Mouse (Mus musculus): ENCODE data around the gene Ssr3. TPM values are rescaled to one million over a fixed set of nuclear protein-coding genes. Genes with fewer than 3 reads are reported as not detected.

Ssr3 gene
- polyA plus RNA-seq, 1 experiment from 2014 or later: 187 TPM

DNA sequence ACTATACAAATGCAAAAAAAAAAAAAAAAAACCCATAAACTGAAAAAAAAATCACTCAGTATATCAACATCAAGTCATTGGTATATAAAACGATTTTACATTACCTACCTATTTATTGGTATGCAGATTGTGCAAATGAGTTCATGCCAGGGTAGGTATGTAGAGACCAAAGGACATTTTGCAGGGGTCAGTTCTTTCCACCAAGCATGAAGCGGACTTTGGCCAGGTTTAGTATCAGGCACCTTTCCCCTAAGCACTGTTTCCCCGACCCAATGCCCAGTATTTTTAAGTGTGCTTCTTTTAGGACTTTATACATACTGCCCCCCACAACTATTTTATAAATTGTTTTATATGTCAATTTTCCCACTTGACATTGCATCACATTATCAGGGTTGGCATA, 27.3 kb upstream of the Ssr3 start:
- no peak for TF ChIP-seq CTCF (IDR thresholded peaks at IDR 0.05; ENCODE audit: low read depth)
- TF ChIP-seq EP300 (optimal IDR thresholded peaks at IDR 0.05): no peak
- H3K36me3 ChIP-seq (ENCODE audit: control insufficient read depth, insufficient read depth, low read length): no peaks in the 10 kb centered on the region
- H3K9ac ChIP-seq (ENCODE audit: low read length): no peak overlapping the region
- H3K9me3 ChIP-seq (ENCODE audit: control insufficient read depth, low read length): no peaks in the 10 kb centered on the region
- H3K27me3 ChIP-seq (ENCODE audit: control insufficient read depth, insufficient read depth, low read length): no peaks in the 10 kb centered on the region
- WGBS: 84% methylated on average over 3 of the region's 3 CpGs
- H3K4me2 ChIP-seq (replicated peaks; ENCODE audit: low read depth): no peak overlapping the region
- DNase-seq (ENCODE audit: low spot score) (no peak), ATAC-seq (ENCODE audit: low FRiP score, low TSS enrichment) (no peak)
- no peak overlapping the region for H3K4me3 ChIP-seq (ENCODE audit: low read depth, low read length)
- H3K27ac ChIP-seq (replicated peaks): no peak overlapping the region
- no peaks in the 10 kb centered on the region for H3K4me1 ChIP-seq (replicated peaks; ENCODE audit: control insufficient read depth, insufficient read depth)

DNA sequence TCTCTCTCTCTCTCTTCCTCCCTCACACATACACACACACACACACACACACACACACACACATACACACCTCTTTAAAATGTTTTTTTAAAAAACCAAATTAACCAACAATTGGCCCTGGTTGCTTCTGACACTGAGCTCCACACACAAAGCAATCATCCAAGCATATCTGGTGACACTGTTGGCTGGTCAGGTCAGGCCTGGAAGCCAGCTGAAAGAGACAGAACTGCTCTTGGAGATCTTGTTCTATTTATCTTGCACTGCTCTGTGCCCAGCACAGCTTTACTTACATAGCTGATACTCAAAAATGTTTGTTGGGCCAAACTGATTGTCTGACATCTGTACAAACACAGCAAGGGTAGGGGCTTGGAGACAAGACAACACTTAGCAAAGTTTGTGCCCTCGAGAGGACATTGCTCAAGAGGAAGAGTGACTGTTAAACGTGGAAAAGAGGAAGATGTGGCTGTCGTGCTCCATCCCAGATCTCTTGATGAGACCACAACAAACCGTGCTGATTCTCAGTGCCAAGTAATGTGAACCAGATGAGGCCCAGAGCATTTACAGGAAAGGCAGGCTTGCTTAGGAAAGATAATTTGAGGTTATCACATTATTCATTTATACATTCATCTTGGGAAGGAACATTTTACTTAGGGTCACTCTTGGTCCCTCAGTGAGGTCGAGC, 25.6 kb upstream of the Ssr3 start:
- Histone ChIP-seq H3K4me1 (replicated peaks; ENCODE audit: control insufficient read depth, insufficient read depth) (no peaks in the 10 kb centered on the region), H3K4me3 (ENCODE audit: low read depth, low read length) (no peak overlapping the region), H3K36me3 (ENCODE audit: control insufficient read depth, insufficient read depth, low read length) (no peaks in the 10 kb centered on the region), H3K27me3 (ENCODE audit: control insufficient read depth, insufficient read depth, low read length) (no peaks in the 10 kb centered on the region), H3K4me2 (replicated peaks; ENCODE audit: low read depth) (no peak overlapping the region), H3K27ac (replicated peaks) (no peak overlapping the region), H3K9me3 (ENCODE audit: control insufficient read depth, low read length) (no peaks in the 10 kb centered on the region), H3K9ac (ENCODE audit: low read length) (no peak overlapping the region)
- TF ChIP-seq EP300 (optimal IDR thresholded peaks at IDR 0.05): no peak
- TF ChIP-seq CTCF (IDR thresholded peaks at IDR 0.05; ENCODE audit: low read depth): no peak
- DNase-seq (ENCODE audit: low spot score) (no peak), ATAC-seq (ENCODE audit: low FRiP score, low TSS enrichment) (no peak)
- WGBS: 52% methylated on average over 5 of the region's 5 CpGs

DNA sequence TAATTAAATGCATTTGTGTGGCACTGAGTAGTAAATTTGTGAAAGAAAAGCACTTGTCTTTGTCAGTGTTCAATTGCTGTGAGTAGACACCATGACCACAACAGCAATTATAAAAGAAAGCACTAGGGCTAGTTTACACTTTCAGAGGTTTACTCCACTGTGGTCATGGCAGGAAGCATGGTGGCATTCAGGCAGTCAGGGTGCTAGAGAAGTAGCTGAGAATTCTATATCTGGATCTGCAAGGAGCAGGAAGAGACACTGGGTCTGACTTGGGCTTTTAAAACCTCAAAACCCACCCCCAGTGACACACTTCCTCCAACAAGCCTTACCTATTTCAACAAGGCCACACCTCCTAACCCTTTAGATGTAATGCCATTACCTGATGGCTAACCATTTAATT, 24.1 kb upstream of the Ssr3 start:
- Histone ChIP-seq H3K36me3 (ENCODE audit: control insufficient read depth, insufficient read depth, low read length) (no peaks in the 10 kb centered on the region), H3K27me3 (ENCODE audit: control insufficient read depth, insufficient read depth, low read length) (no peaks in the 10 kb centered on the region), H3K4me2 (replicated peaks; ENCODE audit: low read depth) (no peak overlapping the region), H3K4me1 (replicated peaks; ENCODE audit: control insufficient read depth, insufficient read depth) (no peaks in the 10 kb centered on the region), H3K27ac (replicated peaks) (no peak overlapping the region), H3K4me3 (ENCODE audit: low read depth, low read length) (no peak overlapping the region), H3K9me3 (ENCODE audit: control insufficient read depth, low read length) (no peaks in the 10 kb centered on the region), H3K9ac (ENCODE audit: low read length) (no peak overlapping the region)
- no peak for TF ChIP-seq CTCF (IDR thresholded peaks at IDR 0.05; ENCODE audit: low read depth)
- no peak for TF ChIP-seq EP300 (optimal IDR thresholded peaks at IDR 0.05)
- DNase-seq (ENCODE audit: low spot score): no peak
- ATAC-seq (ENCODE audit: low FRiP score, low TSS enrichment): no peak

DNA sequence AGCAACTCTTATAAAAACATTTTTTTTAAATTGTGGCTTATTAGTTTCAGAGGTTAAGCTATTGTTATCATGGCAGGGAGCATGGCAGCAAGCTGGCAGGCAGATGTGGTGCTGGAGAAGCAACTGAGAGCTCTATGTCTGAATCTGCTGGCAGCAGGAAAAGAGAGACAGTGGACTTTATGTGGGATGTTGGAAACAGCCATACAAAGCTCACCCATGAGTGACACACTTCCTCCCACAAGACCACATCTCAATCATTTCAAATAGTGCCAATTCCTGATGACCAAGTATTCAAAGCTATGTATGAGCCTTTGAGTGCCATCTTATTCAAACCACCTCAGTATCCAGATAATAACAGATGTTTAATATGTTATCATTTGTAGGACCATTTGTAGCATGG, 15.5 kb upstream of the Ssr3 start:
- no peak overlapping the region for H3K9ac ChIP-seq (ENCODE audit: low read length)
- H3K27ac ChIP-seq (replicated peaks): no peak overlapping the region
- TF ChIP-seq EP300 (optimal IDR thresholded peaks at IDR 0.05) (no peak), CTCF (IDR thresholded peaks at IDR 0.05; ENCODE audit: low read depth) (no peak)
- ATAC-seq (ENCODE audit: low FRiP score, low TSS enrichment): no peak
- no peaks in the 10 kb centered on the region for H3K4me1 ChIP-seq (replicated peaks; ENCODE audit: control insufficient read depth, insufficient read depth)
- H3K4me2 ChIP-seq (replicated peaks; ENCODE audit: low read depth): no peak overlapping the region
- no peak for DNase-seq (ENCODE audit: low spot score)
- H3K4me3 ChIP-seq (ENCODE audit: low read depth, low read length): no peak overlapping the region
- no peaks in the 10 kb centered on the region for H3K27me3 ChIP-seq (ENCODE audit: control insufficient read depth, insufficient read depth, low read length)
- no peaks in the 10 kb centered on the region for H3K36me3 ChIP-seq (ENCODE audit: control insufficient read depth, insufficient read depth, low read length)
- H3K9me3 ChIP-seq (ENCODE audit: control insufficient read depth, low read length): no peaks in the 10 kb centered on the region

DNA sequence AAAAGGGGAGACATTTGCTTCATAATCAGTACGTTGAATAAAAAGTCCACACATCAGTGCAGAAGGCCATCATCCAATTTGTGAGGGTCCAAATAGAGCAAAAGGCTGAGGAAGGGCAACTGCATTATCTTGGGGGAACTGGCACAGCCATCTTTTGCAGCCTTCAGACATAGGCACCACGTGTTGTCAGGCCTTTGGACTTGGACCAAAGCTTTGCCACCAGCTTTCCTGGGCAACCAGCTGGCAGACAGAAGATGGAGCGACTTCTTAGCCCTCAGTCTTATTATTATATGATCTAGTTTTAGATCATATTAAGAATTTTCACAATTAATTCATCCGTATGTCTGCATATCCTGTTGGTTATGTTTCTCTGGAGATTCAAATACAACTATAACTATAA, 13.4 kb upstream of the Ssr3 start:
- no peak overlapping the region for H3K4me3 ChIP-seq (ENCODE audit: low read depth, low read length)
- H3K4me1 ChIP-seq (replicated peaks; ENCODE audit: control insufficient read depth, insufficient read depth): no peaks in the 10 kb centered on the region
- WGBS: 73% methylated on average over 4 of the region's 4 CpGs
- TF ChIP-seq CTCF (IDR thresholded peaks at IDR 0.05; ENCODE audit: low read depth): no peak
- no peak for TF ChIP-seq EP300 (optimal IDR thresholded peaks at IDR 0.05)
- no peaks in the 10 kb centered on the region for H3K27me3 ChIP-seq (ENCODE audit: control insufficient read depth, insufficient read depth, low read length)
- H3K9me3 ChIP-seq (ENCODE audit: control insufficient read depth, low read length): no peaks in the 10 kb centered on the region
- H3K36me3 ChIP-seq (ENCODE audit: control insufficient read depth, insufficient read depth, low read length): no peaks in the 10 kb centered on the region
- no peak for DNase-seq (ENCODE audit: low spot score)
- no peak overlapping the region for H3K9ac ChIP-seq (ENCODE audit: low read length)
- no peak overlapping the region for H3K27ac ChIP-seq (replicated peaks)
- no peak for ATAC-seq (ENCODE audit: low FRiP score, low TSS enrichment)
- no peak overlapping the region for H3K4me2 ChIP-seq (replicated peaks; ENCODE audit: low read depth)

DNA sequence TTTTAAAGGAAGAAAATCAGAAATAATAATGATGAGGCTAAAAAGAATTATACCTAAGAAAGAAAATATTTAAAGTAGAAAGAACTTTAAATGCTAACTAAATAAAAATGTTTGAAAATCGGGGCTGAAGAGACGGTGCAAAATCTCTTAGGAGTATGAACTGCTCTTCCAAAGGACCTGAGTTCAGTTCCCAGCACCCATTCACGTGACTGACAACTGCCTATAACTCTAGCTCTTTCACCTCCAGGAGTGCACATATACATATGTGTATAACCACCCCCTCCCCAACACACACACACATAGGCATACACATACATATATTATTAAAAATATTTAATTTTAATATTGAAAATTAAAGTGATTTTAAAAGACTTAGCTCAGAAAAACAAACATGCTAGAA, 5.1 kb upstream of the Ssr3 start:
- Histone ChIP-seq H3K36me3 (ENCODE audit: control insufficient read depth, insufficient read depth, low read length) (no peaks in the 10 kb centered on the region), H3K9ac (ENCODE audit: low read length) (no peak overlapping the region), H3K27ac (replicated peaks) (no peak overlapping the region), H3K4me2 (replicated peaks; ENCODE audit: low read depth) (no peak overlapping the region), H3K27me3 (ENCODE audit: control insufficient read depth, insufficient read depth, low read length) (no peaks in the 10 kb centered on the region), H3K4me1 (replicated peaks; ENCODE audit: control insufficient read depth, insufficient read depth) (no peaks in the 10 kb centered on the region), H3K9me3 (ENCODE audit: control insufficient read depth, low read length) (no peaks in the 10 kb centered on the region), H3K4me3 (ENCODE audit: low read depth, low read length) (no peak overlapping the region)
- DNase-seq (ENCODE audit: low spot score): no peak
- no peak for ATAC-seq (ENCODE audit: low FRiP score, low TSS enrichment)
- 89% methylated on average over 3 of the region's 3 CpGs for WGBS
- no peak for TF ChIP-seq CTCF (IDR thresholded peaks at IDR 0.05; ENCODE audit: low read depth)
- TF ChIP-seq EP300 (optimal IDR thresholded peaks at IDR 0.05): no peak

Data from stomach, postnatal 0 days (tissue).